Mouse (Mus musculus) C2C12 (cell line): ENCODE results near the gene Fkbp2.

Experiments used
- CEBPB ChIP-seq: IDR thresholded peaks from one replicate; pipeline ENCODE4 v1.6.1; 2011; ENCODE audit warnings: low read depth, mild to moderate bottlenecking, control low read depth, moderate library complexity
- CTCF ChIP-seq: IDR thresholded peaks from one replicate; pipeline ENCODE4 v1.5.1; 2011; ENCODE audit not compliant: control insufficient read depth, insufficient read depth, insufficient read length
- MAX ChIP-seq: IDR thresholded peaks from one replicate; pipeline ENCODE4 v1.6.1; 2011; ENCODE audit warnings: mild to moderate bottlenecking, control low read depth
- MYOD1 ChIP-seq: IDR thresholded peaks from one replicate; pipeline ENCODE4 v1.6.1; 2011; ENCODE audit warnings: low read depth; ENCODE audit not compliant: control insufficient read depth, insufficient read length
- USF1 ChIP-seq: IDR thresholded peaks from one replicate; pipeline ENCODE4 v1.6.1; 2011; ENCODE audit warnings: low read depth, mild to moderate bottlenecking, control low read depth, moderate library complexity

GRCm38 (mm10) chr19:6975537-6976521, 4.5 kb downstream of the Fkbp2 start, which contains the start of gene Plcb3:
- TF ChIP-seq CTCF (peak; percentile 29), MYOD1 (peak; percentile 96), USF1 (no peak), CEBPB (peak; percentile 79), MAX (no peak)
